Mouse (Mus musculus): ENCODE measurements around the gene Ptprn2.

GRCm38 (mm10) chr12:116596993-116597392 is 111.5 kb downstream of the Ptprn2 start:
- TF ChIP-seq MYOG (IDR thresholded peaks at IDR 0.05; ENCODE audit: control insufficient read depth in 1 of 3, insufficient read depth in 1 of 3, insufficient read length in 2 of 3, low read depth in 2 of 3) (no peak), E2F4 (IDR thresholded peaks at IDR 0.05; ENCODE audit: insufficient read depth) (no peak), USF1 (IDR thresholded peaks at IDR 0.05; ENCODE audit: low read depth) (no peak), MAX (IDR thresholded peaks at IDR 0.05; ENCODE audit: low read depth) (no peak), POLR2A (IDR thresholded peaks at IDR 0.05; ENCODE audit: insufficient read length, low read depth) (no peak), CEBPB (IDR thresholded peaks at IDR 0.05; ENCODE audit: insufficient read depth, poor library complexity, severe bottlenecking) (no peak), POLR2AphosphoS2 (IDR thresholded peaks at IDR 0.05; ENCODE audit: insufficient read length, low read depth) (no peak), TCF12 (IDR thresholded peaks at IDR 0.05; ENCODE audit: insufficient read depth, poor library complexity, severe bottlenecking) (no peak)
